Mouse (Mus musculus): ENCODE measurements at regions not wholly inside any gene's neighbourhood (a gene's known extent, or its start where the extent isn't known, plus 50 kb on each side); places are given as distances from the start of the nearest gene placed in this dataset.

GRCm38 (mm10) chr19:56162156-56162555, 124.8 kb upstream of the Habp2 start:
- intact Hi-C loops (cut with DNase I; ENCODE audit: low total_unique reads): no loop called here

GRCm38 (mm10) chr19:56169133-56169997, 117.6 kb upstream of the Habp2 start:
- intact Hi-C loops (cut with DNase I; ENCODE audit: low total_unique reads): no loop called here
- DNase-seq: peak; percentile 40

More at GRCm38 (mm10) chr19:56162156-56162555, 124.8 kb upstream of the Habp2 start:
- peak; percentile 65 for DNase-seq

GRCm38 (mm10) chr19:56169998-56170274, 117.0 kb upstream of the Habp2 start:
- no peak for DNase-seq
- intact Hi-C loops (cut with DNase I; ENCODE audit: low total_unique reads): no loop called here

- intact Hi-C loops (cut with DNase I; ENCODE audit: low total_unique reads): no loop called here
- DNase-seq: no peak
These were observed 114.5 kb upstream of the Habp2 start for GRCm38 (mm10) chr19:56172454-56172853.

- intact Hi-C loops (cut with DNase I; ENCODE audit: low total_unique reads): no loop called here
- DNase-seq: no peak
These were observed 110.9 kb upstream of the Habp2 start for GRCm38 (mm10) chr19:56176059-56176458.

- DNase-seq: peak; percentile 22
- intact Hi-C loops (cut with DNase I; ENCODE audit: low total_unique reads): no loop called here
These were observed 109.6 kb upstream of the Habp2 start for GRCm38 (mm10) chr19:56177231-56177745.

- DNase-seq: no peak
- intact Hi-C loops (cut with DNase I; ENCODE audit: low total_unique reads): no loop called here
These were observed 101.2 kb upstream of the Habp2 start for GRCm38 (mm10) chr19:56185756-56186155.

- intact Hi-C loops (cut with DNase I; ENCODE audit: low total_unique reads): no loop called here
- DNase-seq: no peak
These were observed 97.8 kb upstream of the Habp2 start for GRCm38 (mm10) chr19:56189185-56189584.

GRCm38 (mm10) chr19:56190222-56190621, 96.7 kb upstream of the Habp2 start:
- no peak for DNase-seq
- intact Hi-C loops (cut with DNase I; ENCODE audit: low total_unique reads): no loop called here

GRCm38 (mm10) chr19:56198474-56199236, 88.3 kb upstream of the Habp2 start:
- intact Hi-C loops (cut with DNase I; ENCODE audit: low total_unique reads): no loop called here
- DNase-seq: no peak

- intact Hi-C loops (cut with DNase I; ENCODE audit: low total_unique reads): no loop called here
- DNase-seq: no peak
These were observed 87.4 kb upstream of the Habp2 start for GRCm38 (mm10) chr19:56199401-56200150.

GRCm38 (mm10) chr19:56201007-56201682, 85.8 kb upstream of the Habp2 start:
- no peak for DNase-seq
- intact Hi-C loops (cut with DNase I; ENCODE audit: low total_unique reads): no loop called here

- DNase-seq: peak; percentile 50
- intact Hi-C loops (cut with DNase I; ENCODE audit: low total_unique reads): no loop called here
These were observed 85.0 kb upstream of the Habp2 start for GRCm38 (mm10) chr19:56201738-56202480.

- intact Hi-C loops (cut with DNase I; ENCODE audit: low total_unique reads): no loop called here
- no peak for DNase-seq
These were observed 84.3 kb upstream of the Habp2 start for GRCm38 (mm10) chr19:56202481-56203130.

GRCm38 (mm10) chr19:56218536-56218935, 68.4 kb upstream of the Habp2 start:
- no peak for DNase-seq
- intact Hi-C loops (cut with DNase I; ENCODE audit: low total_unique reads): no loop called here

- intact Hi-C loops (cut with DNase I; ENCODE audit: low total_unique reads): no loop called here
These were observed 66.1 kb upstream of the Habp2 start for GRCm38 (mm10) chr19:56220724-56221407.

GRCm38 (mm10) chr19:56222496-56222895, 64.4 kb upstream of the Habp2 start:
- intact Hi-C loops (cut with DNase I; ENCODE audit: low total_unique reads): no loop called here
- no peak for DNase-seq

More at GRCm38 (mm10) chr19:56220724-56221407, 66.1 kb upstream of the Habp2 start:
- DNase-seq: no peak

- intact Hi-C loops (cut with DNase I; ENCODE audit: low total_unique reads): no loop called here
- DNase-seq: no peak
These were observed 61.9 kb upstream of the Habp2 start for GRCm38 (mm10) chr19:56225039-56225438.
